8 mouse cellular contexts compared by ENCODE assay signal in genomic region chr3:50300952-50301303, GRCm38 (mm10).
A peak's percentile ranks its signal among the peaks of the same experiment; 100 is the strongest.
DNase-seq lines count a peak whose midpoint lies in the region; ATAC-seq and TF ChIP-seq lines count a peak whose summit lies in the region.

No protein-coding gene starts in this region.

- H3K36me3 ChIP-seq in CH12.LX (replicated peaks in 1 of 2; ENCODE audit: control insufficient read depth in 1 of 2, insufficient read depth in 1 of 2, low read length in 1 of 2): no peaks in the 10 kb centered on the region

- no peak overlapping the region for H3K4me3 ChIP-seq in CH12.LX (replicated peaks in 1 of 3; ENCODE audit: low read depth in 2 of 3, low read length in 2 of 3, poor library complexity in 1 of 3)

- H3K27ac ChIP-seq in CH12.LX (ENCODE audit: insufficient read depth, low read depth): no peak overlapping the region

- H3K27me3 ChIP-seq in CH12.LX (replicated peaks): no peaks in the 10 kb centered on the region

- TF ChIP-seq POLR2A in CH12.LX (IDR thresholded peaks at IDR 0.05; ENCODE audit: low read depth, low read length): no peak

- TF ChIP-seq CTCF in CH12.LX (conservative IDR thresholded peaks at IDR 0.05 in 1 of 2, IDR thresholded peaks at IDR 0.05 in 1 of 2; ENCODE audit: low read depth in 2 of 2, low read length in 2 of 2): peak; percentile 11 to 43; a peak in 2 of 4 replicates

- DNase-seq in CH12.LX (ENCODE audit: extremely low read depth): peak; percentile 1
- peak; percentile 66 for DNase-seq in Muller cell, postnatal 12 days (ENCODE audit: inconsistent ontology term)
- peak; percentile 80 to 87 for DNase-seq in cerebellum, postnatal 10 days
- DNase-seq in frontal cortex, postnatal 36 days (ENCODE audit: low spot score in 2 of 2): peak; percentile 44 to 69
- peak; percentile 29 to 76 for DNase-seq in layer of hippocampus, adult 18-20 months (ENCODE audit: low spot score in 2 of 2)
- DNase-seq in right cerebral cortex, postnatal 14 days: peak; percentile 45

- TF ChIP-seq RAD21 in CH12.LX (IDR thresholded peaks at IDR 0.05; ENCODE audit: low read depth, low read length): peak; percentile 36

- H3K79me2 ChIP-seq in CH12.LX (replicated peaks; ENCODE audit: control insufficient read depth, extremely low read depth, insufficient read depth, poor library complexity, severe bottlenecking): no peaks in the 10 kb centered on the region

- peaks cover 44% of the 10 kb centered on the region for H3K9me3 ChIP-seq in CH12.LX (replicated peaks; ENCODE audit: low read length)

- H3K4me2 ChIP-seq in CH12.LX (ENCODE audit: insufficient read depth, low read depth, poor library complexity, severe bottlenecking): no peak overlapping the region

- ATAC-seq in megakaryocyte, adult 5-6 weeks (ENCODE audit: poor library complexity, severe bottlenecking): peak; percentile 73
- no peak for ATAC-seq in activated CD4-positive, CD25-positive, alpha-beta regulatory T cell, adult 4 months

- TF ChIP-seq EP300 in CH12.LX (IDR thresholded peaks at IDR 0.05; ENCODE audit: low read length): no peak

- dilution Hi-C loops in CH12.LX (cut with MboI; ENCODE audit: extremely low pct_ligation_motif_present, extremely low pct_unique_long_range_greater_than_20kb, low sequenced_read_pairs): no loop called here

- no peak overlapping the region for H3K9ac ChIP-seq in CH12.LX (ENCODE audit: insufficient read depth, low read depth)

- no peaks in the 10 kb centered on the region for H3K4me1 ChIP-seq in CH12.LX (ENCODE audit: control insufficient read depth in 1 of 2, insufficient read depth in 2 of 2)

- in situ Hi-C loops in CH12.LX (cut with MboI; ENCODE audit: low pct_ligation_motif_present, low pct_unique_long_range_greater_than_20kb, low sequenced_read_pairs): loop anchor here (10.0 to 25.0 kb wide), 2 partner anchors 604 to 836 kb away; no protein-coding TSS in a partner anchor

TF ChIP-seq in CH12.LX, 34 proteins besides CTCF, POLR2A, EP300 and RAD21:
- TF ChIP-seq TBP (conservative IDR thresholded peaks at IDR 0.05; ENCODE audit: low read depth, low read length): no peak
- peak; percentile 19; the same call in 1 of the 2 replicates for TF ChIP-seq SMC3 (IDR thresholded peaks at IDR 0.05; ENCODE audit: low read depth, low read length)

Comparison
In these comparisons a context has a peak if more than half of its experiments do, and no peak if none do; other contexts are left out.
1. DNase-seq: peak in every context shown above with its lines; median percentile 84 in cerebellum, postnatal 10 days; 66 in Muller cell, postnatal 12 days; 56 in frontal cortex, postnatal 36 days; 52 in layer of hippocampus, adult 18-20 months; 45 in right cerebral cortex, postnatal 14 days; 1 in CH12.LX.